Mouse (Mus musculus): ENCODE data around the gene Acsbg2. TPM values are rescaled to one million over a fixed set of nuclear protein-coding genes. Genes with fewer than 3 reads are reported as not detected.
A peak's percentile ranks its signal among the peaks of the same experiment; 100 is the strongest.

The Acsbg2 gene
- polyA plus RNA-seq, 1 experiment from 2014 or later: not detected

DNA sequence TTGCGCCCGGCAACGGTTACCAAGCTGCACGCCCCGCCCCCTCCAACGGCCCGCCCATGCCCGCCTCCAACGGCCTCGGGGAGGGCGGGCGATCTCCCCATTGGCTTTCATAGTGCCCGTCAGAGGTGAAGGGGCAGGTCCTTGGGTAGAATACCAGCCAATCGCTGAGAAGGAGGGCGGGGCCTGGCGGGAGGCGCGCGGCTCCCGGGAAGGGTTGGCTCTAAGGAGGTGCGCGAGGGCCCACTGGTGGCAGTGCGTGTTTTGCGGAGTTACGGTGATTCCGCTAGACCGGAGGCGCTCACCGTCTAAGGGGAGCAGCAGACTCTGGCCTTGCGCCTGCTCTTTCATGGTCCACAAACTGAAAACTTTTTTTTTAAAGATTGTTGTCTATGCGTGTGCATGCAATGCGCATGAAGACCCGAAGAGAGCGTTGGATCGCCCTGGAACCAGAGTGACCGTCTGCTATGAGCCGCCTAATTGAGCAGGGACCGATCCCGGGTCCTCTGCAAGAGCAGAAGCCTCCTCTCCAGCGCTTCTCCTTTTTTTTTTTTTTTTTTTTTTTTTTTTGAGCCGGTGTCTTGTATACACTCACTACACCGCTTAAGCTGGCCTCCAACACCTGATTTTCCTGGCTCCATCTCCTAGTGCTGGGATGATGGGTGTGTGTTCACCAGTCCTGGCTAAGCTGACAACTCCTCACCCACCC is 43.0 kb downstream of the Acsbg2 start:
- WGBS: under 1% methylated on average over 36 of the region's 42 CpGs
- Histone ChIP-seq H3K27ac (ENCODE audit: low read length) (no peak overlapping the region), H3K4me3 (ENCODE audit: low read length) (peak overlapping the region; percentile 70), H3K4me1 (ENCODE audit: insufficient read depth, low read length) (peaks cover 12% of the 10 kb centered on the region), H3K9ac (replicated peaks; ENCODE audit: low read length) (peak overlapping the region; percentile 29), H3K36me3 (ENCODE audit: insufficient read depth, low read length) (no peaks in the 10 kb centered on the region), H3K27me3 (ENCODE audit: insufficient read depth, low read length) (peaks cover 12% of the 10 kb centered on the region), H3K9me3 (ENCODE audit: low read length) (no peaks in the 10 kb centered on the region), H3K4me2 (replicated peaks; ENCODE audit: low read depth, low read length) (peak overlapping the region; percentile 89)
- peak; percentile 98 for ATAC-seq (ENCODE audit: low FRiP score, low TSS enrichment)

- Histone ChIP-seq H3K4me1 (ENCODE audit: insufficient read depth, low read length) (peaks cover 12% of the 10 kb centered on the region), H3K9me3 (ENCODE audit: low read length) (no peaks in the 10 kb centered on the region), H3K4me2 (replicated peaks; ENCODE audit: low read depth, low read length) (peak within 1 kb of the TSS; percentile 89), H3K27ac (ENCODE audit: low read length) (no peak within 1 kb of the TSS), H3K36me3 (ENCODE audit: insufficient read depth, low read length) (no peaks in the 10 kb centered on the region), H3K4me3 (ENCODE audit: low read length) (peak within 1 kb of the TSS; percentile 70), H3K27me3 (ENCODE audit: insufficient read depth, low read length) (peaks cover 12% of the 10 kb centered on the region), H3K9ac (replicated peaks; ENCODE audit: low read length) (peak within 1 kb of the TSS; percentile 64)
- no peak for ATAC-seq (ENCODE audit: low FRiP score, low TSS enrichment)
- 0% methylated on average over 39 of the region's 62 CpGs for WGBS
These were observed 43.7 kb downstream of the Acsbg2 start, which contains the start of gene Rfx2 for GRCm38 (mm10) chr17:56830411-56831110. Gene Rfx2 (minus strand): TSS chr17:56831013.

GRCm38 (mm10) chr17:56829795-56830194 is 44.5 kb downstream of the Acsbg2 start:
- ATAC-seq (ENCODE audit: low FRiP score, low TSS enrichment): no peak
- Histone ChIP-seq H3K9ac (replicated peaks; ENCODE audit: low read length) (peak overlapping the region; percentile 64), H3K36me3 (ENCODE audit: insufficient read depth, low read length) (no peaks in the 10 kb centered on the region), H3K9me3 (ENCODE audit: low read length) (no peaks in the 10 kb centered on the region), H3K4me3 (ENCODE audit: low read length) (peak overlapping the region; percentile 70), H3K4me2 (replicated peaks; ENCODE audit: low read depth, low read length) (peak overlapping the region; percentile 89), H3K27ac (ENCODE audit: low read length) (no peak overlapping the region), H3K27me3 (ENCODE audit: insufficient read depth, low read length) (peaks cover 12% of the 10 kb centered on the region), H3K4me1 (ENCODE audit: insufficient read depth, low read length) (peaks cover 12% of the 10 kb centered on the region)
- 1% methylated on average over 27 of the region's 27 CpGs for WGBS

DNA sequence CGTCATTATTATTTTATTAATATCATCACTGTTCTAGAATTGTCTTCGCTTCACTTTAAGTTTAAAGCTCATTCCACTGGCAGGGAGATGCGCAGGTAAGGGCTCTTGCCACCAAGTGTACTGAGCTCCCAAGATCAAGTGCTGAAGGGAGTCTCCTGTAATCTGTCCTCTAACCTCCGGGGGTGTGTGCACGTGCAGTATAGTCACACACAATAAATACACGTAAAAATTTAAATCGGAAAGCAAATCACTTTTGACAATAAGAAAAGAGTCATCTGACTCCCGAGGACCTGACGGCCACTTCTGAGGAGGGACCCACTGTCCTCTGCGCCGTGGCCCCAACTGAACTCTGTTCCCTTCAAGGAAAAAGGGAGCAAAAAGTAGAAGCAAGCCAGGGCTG is 45.1 kb downstream of the Acsbg2 start:
- ATAC-seq (ENCODE audit: low FRiP score, low TSS enrichment): no peak
- Histone ChIP-seq H3K36me3 (ENCODE audit: insufficient read depth, low read length) (no peaks in the 10 kb centered on the region), H3K27me3 (ENCODE audit: insufficient read depth, low read length) (peaks cover 12% of the 10 kb centered on the region), H3K9me3 (ENCODE audit: low read length) (no peaks in the 10 kb centered on the region), H3K27ac (ENCODE audit: low read length) (no peak overlapping the region), H3K4me3 (ENCODE audit: low read length) (peak overlapping the region; percentile 70), H3K4me2 (replicated peaks; ENCODE audit: low read depth, low read length) (peak overlapping the region; percentile 89; the same call in 1 of the 2 replicates), H3K4me1 (ENCODE audit: insufficient read depth, low read length) (peaks cover 12% of the 10 kb centered on the region), H3K9ac (replicated peaks; ENCODE audit: low read length) (no peak overlapping the region)
- WGBS: 27% methylated on average over 11 of the region's 11 CpGs

GRCm38 (mm10) chr17:56826718-56827117 is 47.5 kb downstream of the Acsbg2 start:
- Histone ChIP-seq H3K9me3 (ENCODE audit: low read length) (no peaks in the 10 kb centered on the region), H3K4me1 (ENCODE audit: insufficient read depth, low read length) (peaks cover 12% of the 10 kb centered on the region), H3K4me2 (replicated peaks; ENCODE audit: low read depth, low read length) (no peak overlapping the region), H3K36me3 (ENCODE audit: insufficient read depth, low read length) (no peaks in the 10 kb centered on the region), H3K27ac (ENCODE audit: low read length) (no peak overlapping the region), H3K9ac (replicated peaks; ENCODE audit: low read length) (no peak overlapping the region), H3K27me3 (ENCODE audit: insufficient read depth, low read length) (peaks cover 12% of the 10 kb centered on the region), H3K4me3 (ENCODE audit: low read length) (no peak overlapping the region)
- 87% methylated on average over 2 of the region's 2 CpGs for WGBS
- no peak for ATAC-seq (ENCODE audit: low FRiP score, low TSS enrichment)

DNA sequence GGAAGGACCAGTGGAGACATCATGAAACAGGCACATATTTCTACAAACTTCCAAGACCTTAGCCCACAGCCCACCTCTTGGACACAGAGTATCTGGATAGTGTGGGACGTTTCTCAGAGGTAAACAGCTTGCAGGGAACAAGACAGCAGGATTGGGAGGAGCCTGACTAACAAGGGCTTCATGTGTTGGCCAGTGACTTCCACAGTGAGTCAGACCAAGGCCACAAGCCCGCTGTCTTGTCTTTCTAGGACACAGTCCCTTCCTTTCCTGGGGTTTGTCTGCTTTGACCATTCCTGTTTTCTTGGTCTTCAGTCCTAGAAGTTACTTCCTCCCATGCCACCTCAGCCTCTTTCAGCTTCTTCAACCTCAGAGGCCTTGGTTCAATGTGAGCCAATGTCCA is 50.9 kb downstream of the Acsbg2 start:
- no peak for ATAC-seq (ENCODE audit: low FRiP score, low TSS enrichment)
- H3K9ac ChIP-seq (replicated peaks; ENCODE audit: low read length): no peak overlapping the region
- 58% methylated on average over 2 of the region's 2 CpGs for WGBS
- H3K9me3 ChIP-seq (ENCODE audit: low read length): no peaks in the 10 kb centered on the region
- H3K4me1 ChIP-seq (ENCODE audit: insufficient read depth, low read length): no peaks in the 10 kb centered on the region
- no peak overlapping the region for H3K4me3 ChIP-seq (ENCODE audit: low read length)
- no peaks in the 10 kb centered on the region for H3K36me3 ChIP-seq (ENCODE audit: insufficient read depth, low read length)
- H3K27me3 ChIP-seq (ENCODE audit: insufficient read depth, low read length): no peaks in the 10 kb centered on the region
- H3K27ac ChIP-seq (ENCODE audit: low read length): no peak overlapping the region
- H3K4me2 ChIP-seq (replicated peaks; ENCODE audit: low read depth, low read length): no peak overlapping the region

DNA sequence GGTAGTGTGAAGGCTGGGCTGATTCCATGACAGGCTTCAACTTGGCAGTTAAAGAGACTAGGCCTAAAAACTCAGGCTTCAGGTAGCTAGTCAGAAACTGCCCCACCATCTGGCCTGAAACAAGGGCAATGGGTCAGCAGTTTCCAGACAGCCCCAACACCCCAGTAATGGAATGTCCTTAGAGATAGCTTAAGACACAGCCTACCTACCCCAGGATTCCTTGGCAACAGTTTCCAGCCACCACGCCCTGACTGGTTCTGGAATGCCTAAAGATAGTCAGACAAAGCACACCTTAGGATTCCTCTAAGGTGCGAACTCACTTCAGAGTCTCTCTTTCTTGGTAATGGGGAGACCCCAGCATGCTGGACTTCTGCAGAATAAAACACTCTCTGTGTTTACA is 51.9 kb downstream of the Acsbg2 start:
- Histone ChIP-seq H3K9ac (replicated peaks; ENCODE audit: low read length) (no peak overlapping the region), H3K27ac (ENCODE audit: low read length) (no peak overlapping the region), H3K27me3 (ENCODE audit: insufficient read depth, low read length) (no peaks in the 10 kb centered on the region), H3K4me3 (ENCODE audit: low read length) (no peak overlapping the region), H3K4me1 (ENCODE audit: insufficient read depth, low read length) (no peaks in the 10 kb centered on the region), H3K4me2 (replicated peaks; ENCODE audit: low read depth, low read length) (no peak overlapping the region), H3K9me3 (ENCODE audit: low read length) (no peaks in the 10 kb centered on the region), H3K36me3 (ENCODE audit: insufficient read depth, low read length) (no peaks in the 10 kb centered on the region)
- no peak for ATAC-seq (ENCODE audit: low FRiP score, low TSS enrichment)
- WGBS: 88% methylated on average over 2 of the region's 2 CpGs

DNA sequence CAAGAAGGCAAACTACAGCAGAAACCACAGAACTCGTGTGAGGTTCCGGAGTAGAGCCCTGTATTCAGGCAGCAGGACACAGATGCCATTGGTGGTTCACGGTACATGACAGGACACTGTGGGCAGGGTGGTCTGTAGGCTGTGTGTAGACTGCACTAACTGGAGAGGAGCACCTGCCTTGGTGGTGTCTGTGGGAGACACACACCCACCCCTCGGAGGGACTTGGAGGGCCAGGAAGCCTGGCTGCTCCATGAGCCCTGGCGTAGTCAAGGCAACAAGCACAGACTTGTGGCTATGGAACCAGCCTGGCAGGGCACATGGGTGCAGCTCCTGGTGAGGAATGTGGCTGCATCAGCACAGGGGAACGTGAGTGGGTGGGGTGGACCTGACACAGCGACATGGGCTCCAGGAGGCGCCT is 54.5 kb downstream of the Acsbg2 start:
- no peaks in the 10 kb centered on the region for H3K36me3 ChIP-seq (ENCODE audit: insufficient read depth, low read length)
- H3K9me3 ChIP-seq (ENCODE audit: low read length): no peaks in the 10 kb centered on the region
- no peaks in the 10 kb centered on the region for H3K27me3 ChIP-seq (ENCODE audit: insufficient read depth, low read length)
- 73% methylated on average over 8 of the region's 8 CpGs for WGBS
- H3K27ac ChIP-seq (ENCODE audit: low read length): no peak overlapping the region
- H3K4me1 ChIP-seq (ENCODE audit: insufficient read depth, low read length): no peaks in the 10 kb centered on the region
- H3K4me3 ChIP-seq (ENCODE audit: low read length): no peak overlapping the region
- no peak overlapping the region for H3K4me2 ChIP-seq (replicated peaks; ENCODE audit: low read depth, low read length)
- no peak overlapping the region for H3K9ac ChIP-seq (replicated peaks; ENCODE audit: low read length)
- ATAC-seq (ENCODE audit: low FRiP score, low TSS enrichment): no peak

- no peak overlapping the region for H3K27ac ChIP-seq (ENCODE audit: low read length)
- no peak overlapping the region for H3K9ac ChIP-seq (replicated peaks; ENCODE audit: low read length)
- H3K4me3 ChIP-seq (ENCODE audit: low read length): no peak overlapping the region
- H3K9me3 ChIP-seq (ENCODE audit: low read length): no peaks in the 10 kb centered on the region
- no peak for ATAC-seq (ENCODE audit: low FRiP score, low TSS enrichment)
- no peaks in the 10 kb centered on the region; the same call in 1 of the 2 replicates for H3K4me1 ChIP-seq (ENCODE audit: insufficient read depth, low read length)
- WGBS: 78% methylated on average over 6 of the region's 6 CpGs
- H3K36me3 ChIP-seq (ENCODE audit: insufficient read depth, low read length): no peaks in the 10 kb centered on the region
- no peak overlapping the region for H3K4me2 ChIP-seq (replicated peaks; ENCODE audit: low read depth, low read length)
- no peaks in the 10 kb centered on the region for H3K27me3 ChIP-seq (ENCODE audit: insufficient read depth, low read length)
These were observed 55.2 kb downstream of the Acsbg2 start for GRCm38 (mm10) chr17:56819032-56819545.

Data from kidney, embryonic 16.5 days (tissue).